Mouse (Mus musculus): ENCODE results near the gene D630023F18Rik. TPM values are rescaled to one million over a fixed set of nuclear protein-coding genes. Genes with fewer than 3 reads are reported as not detected.

Gene D630023F18Rik
- polyA plus RNA-seq, 1 experiment from 2014 or later, result 1.1 TPM

- no peak overlapping the region for H3K4me3 ChIP-seq (ENCODE audit: low read length)
- no peak overlapping the region for H3K9ac ChIP-seq (ENCODE audit: low read depth, low read length)
- H3K36me3 ChIP-seq (ENCODE audit: control insufficient read depth, insufficient read depth, low read length), result no peaks in the 10 kb centered on the region
- no peaks in the 10 kb centered on the region for H3K9me3 ChIP-seq (ENCODE audit: control insufficient read depth, low read length)
- no peak for ATAC-seq (ENCODE audit: low FRiP score, low TSS enrichment)
- H3K4me1 ChIP-seq (ENCODE audit: control insufficient read depth, insufficient read depth, low read length), result no peaks in the 10 kb centered on the region
- WGBS, result 90% methylated on average over 3 of the region's 3 CpGs
- no peak overlapping the region for H3K4me2 ChIP-seq (replicated peaks; ENCODE audit: low read depth, low read length)
- H3K27ac ChIP-seq (ENCODE audit: low read depth, low read length), result no peak overlapping the region
- no peaks in the 10 kb centered on the region for H3K27me3 ChIP-seq (ENCODE audit: control insufficient read depth, insufficient read depth, low read length)
These were observed 26.1 kb downstream of the D630023F18Rik start for GRCm38 (mm10) chr1:65096953-65097352.

GRCm38 (mm10) chr1:65091566-65091965 is 31.4 kb downstream of the D630023F18Rik start:
- Histone ChIP-seq H3K36me3 (ENCODE audit: control insufficient read depth, insufficient read depth, low read length) (no peaks in the 10 kb centered on the region), H3K27ac (ENCODE audit: low read depth, low read length) (no peak overlapping the region), H3K9ac (ENCODE audit: low read depth, low read length) (no peak overlapping the region), H3K27me3 (ENCODE audit: control insufficient read depth, insufficient read depth, low read length) (no peaks in the 10 kb centered on the region), H3K4me2 (replicated peaks; ENCODE audit: low read depth, low read length) (no peak overlapping the region), H3K9me3 (ENCODE audit: control insufficient read depth, low read length) (no peaks in the 10 kb centered on the region), H3K4me1 (ENCODE audit: control insufficient read depth, insufficient read depth, low read length) (no peaks in the 10 kb centered on the region), H3K4me3 (ENCODE audit: low read length) (no peak overlapping the region)
- ATAC-seq (ENCODE audit: low FRiP score, low TSS enrichment), result no peak
- WGBS, result 90% methylated on average over 3 of the region's 3 CpGs

DNA sequence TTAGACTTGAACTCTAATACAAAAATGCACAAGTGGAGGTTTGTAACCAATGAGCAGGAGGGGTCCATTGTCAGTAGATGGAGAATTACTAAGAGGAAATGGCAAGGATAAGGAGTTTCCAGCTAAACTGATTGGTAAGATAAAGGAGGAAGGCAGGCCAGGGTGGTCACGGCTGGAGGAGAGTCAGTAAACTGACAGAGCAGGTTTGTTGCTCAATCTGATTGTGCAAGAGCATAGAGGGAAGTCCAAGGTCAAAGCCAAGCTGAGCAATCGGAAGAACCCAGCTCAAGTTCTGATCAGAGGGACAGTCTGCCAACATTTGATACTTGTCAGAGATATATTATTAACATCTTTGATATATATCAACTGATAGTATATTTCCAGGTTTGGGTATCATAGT is 32.6 kb downstream of the D630023F18Rik start:
- no peak for ATAC-seq (ENCODE audit: low FRiP score, low TSS enrichment)
- 63% methylated on average over 2 of the region's 2 CpGs for WGBS
- H3K9ac ChIP-seq (ENCODE audit: low read depth, low read length), result no peak overlapping the region
- H3K27me3 ChIP-seq (ENCODE audit: control insufficient read depth, insufficient read depth, low read length), result no peaks in the 10 kb centered on the region
- H3K9me3 ChIP-seq (ENCODE audit: control insufficient read depth, low read length), result no peaks in the 10 kb centered on the region
- H3K4me3 ChIP-seq (ENCODE audit: low read length), result no peak overlapping the region
- no peak overlapping the region for H3K4me2 ChIP-seq (replicated peaks; ENCODE audit: low read depth, low read length)
- H3K27ac ChIP-seq (ENCODE audit: low read depth, low read length), result no peak overlapping the region
- H3K4me1 ChIP-seq (ENCODE audit: control insufficient read depth, insufficient read depth, low read length), result no peaks in the 10 kb centered on the region
- H3K36me3 ChIP-seq (ENCODE audit: control insufficient read depth, insufficient read depth, low read length), result no peaks in the 10 kb centered on the region

GRCm38 (mm10) chr1:65088567-65089356 is 34.3 kb downstream of the D630023F18Rik start:
- no peak for ATAC-seq (ENCODE audit: low FRiP score, low TSS enrichment)
- Histone ChIP-seq H3K27ac (ENCODE audit: low read depth, low read length) (no peak overlapping the region), H3K4me3 (ENCODE audit: low read length) (no peak overlapping the region), H3K9ac (ENCODE audit: low read depth, low read length) (no peak overlapping the region), H3K27me3 (ENCODE audit: control insufficient read depth, insufficient read depth, low read length) (no peaks in the 10 kb centered on the region), H3K4me1 (ENCODE audit: control insufficient read depth, insufficient read depth, low read length) (no peaks in the 10 kb centered on the region), H3K9me3 (ENCODE audit: control insufficient read depth, low read length) (no peaks in the 10 kb centered on the region), H3K4me2 (replicated peaks; ENCODE audit: low read depth, low read length) (no peak overlapping the region), H3K36me3 (ENCODE audit: control insufficient read depth, insufficient read depth, low read length) (no peaks in the 10 kb centered on the region)
- WGBS, result 66% methylated on average over 6 of the region's 6 CpGs

GRCm38 (mm10) chr1:65082188-65082587 is 40.8 kb downstream of the D630023F18Rik start, which contains the start of gene Crygb:
Gene Crygb (minus strand): TSS chr1:65082288.
- Histone ChIP-seq H3K4me1 (ENCODE audit: control insufficient read depth, insufficient read depth, low read length) (no peaks in the 10 kb centered on the region), H3K9ac (ENCODE audit: low read depth, low read length) (no peak within 1 kb of the TSS), H3K4me3 (ENCODE audit: low read length) (no peak within 1 kb of the TSS), H3K9me3 (ENCODE audit: control insufficient read depth, low read length) (no peaks in the 10 kb centered on the region), H3K4me2 (replicated peaks; ENCODE audit: low read depth, low read length) (no peak within 1 kb of the TSS), H3K27ac (ENCODE audit: low read depth, low read length) (no peak within 1 kb of the TSS), H3K36me3 (ENCODE audit: control insufficient read depth, insufficient read depth, low read length) (no peaks in the 10 kb centered on the region), H3K27me3 (ENCODE audit: control insufficient read depth, insufficient read depth, low read length) (no peaks in the 10 kb centered on the region)
- no peak for ATAC-seq (ENCODE audit: low FRiP score, low TSS enrichment)
- WGBS, result 43% methylated on average over 7 of the region's 7 CpGs

GRCm38 (mm10) chr1:65075607-65076006 is 47.4 kb downstream of the D630023F18Rik start:
- Histone ChIP-seq H3K27me3 (ENCODE audit: control insufficient read depth, insufficient read depth, low read length) (no peaks in the 10 kb centered on the region), H3K9ac (ENCODE audit: low read depth, low read length) (no peak overlapping the region), H3K36me3 (ENCODE audit: control insufficient read depth, insufficient read depth, low read length) (no peaks in the 10 kb centered on the region), H3K4me2 (replicated peaks; ENCODE audit: low read depth, low read length) (no peak overlapping the region), H3K27ac (ENCODE audit: low read depth, low read length) (no peak overlapping the region), H3K4me3 (ENCODE audit: low read length) (no peak overlapping the region), H3K4me1 (ENCODE audit: control insufficient read depth, insufficient read depth, low read length) (no peaks in the 10 kb centered on the region), H3K9me3 (ENCODE audit: control insufficient read depth, low read length) (no peaks in the 10 kb centered on the region)
- 24% methylated on average over 5 of the region's 5 CpGs for WGBS
- peak; percentile 57; the same call in 1 of the 2 replicates for ATAC-seq (ENCODE audit: low FRiP score, low TSS enrichment)

DNA sequence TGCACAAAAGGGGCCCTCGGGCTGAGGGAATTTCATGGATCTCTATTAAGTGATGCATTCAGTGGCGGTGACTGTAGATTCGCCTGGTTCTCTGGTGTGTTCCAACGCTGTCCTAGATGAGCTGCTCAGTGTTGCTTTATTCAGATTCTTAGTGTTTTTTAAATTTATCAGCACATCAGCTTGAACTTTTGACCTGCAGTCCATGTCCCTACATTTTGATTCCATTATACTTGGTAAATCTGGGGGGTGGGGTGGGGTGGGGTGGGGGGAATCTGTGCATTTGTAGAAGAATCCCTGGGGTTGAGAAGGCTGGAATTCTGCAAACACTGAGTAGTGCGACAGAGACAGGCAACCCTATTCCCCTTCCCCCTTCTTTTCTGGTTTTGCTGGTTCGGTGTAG is 49.4 kb downstream of the D630023F18Rik start, which contains the start of gene Crygc:
TSS of gene Crygc (minus strand) at position 101 of the 400 bp plus-strand sequence.
- Histone ChIP-seq H3K4me3 (ENCODE audit: low read length) (no peak within 1 kb of the TSS), H3K4me2 (replicated peaks; ENCODE audit: low read depth, low read length) (no peak within 1 kb of the TSS), H3K27ac (ENCODE audit: low read depth, low read length) (no peak within 1 kb of the TSS), H3K36me3 (ENCODE audit: control insufficient read depth, insufficient read depth, low read length) (no peaks in the 10 kb centered on the region), H3K4me1 (ENCODE audit: control insufficient read depth, insufficient read depth, low read length) (no peaks in the 10 kb centered on the region), H3K9ac (ENCODE audit: low read depth, low read length) (no peak within 1 kb of the TSS), H3K27me3 (ENCODE audit: control insufficient read depth, insufficient read depth, low read length) (no peaks in the 10 kb centered on the region), H3K9me3 (ENCODE audit: control insufficient read depth, low read length) (no peaks in the 10 kb centered on the region)
- ATAC-seq (ENCODE audit: low FRiP score, low TSS enrichment), result no peak
- 73% methylated on average over 6 of the region's 6 CpGs for WGBS

GRCm38 (mm10) chr1:65067842-65068241 is 55.2 kb downstream of the D630023F18Rik start:
- H3K36me3 ChIP-seq (ENCODE audit: control insufficient read depth, insufficient read depth, low read length), result no peaks in the 10 kb centered on the region
- no peaks in the 10 kb centered on the region for H3K9me3 ChIP-seq (ENCODE audit: control insufficient read depth, low read length)
- H3K4me2 ChIP-seq (replicated peaks; ENCODE audit: low read depth, low read length), result no peak overlapping the region
- ATAC-seq (ENCODE audit: low FRiP score, low TSS enrichment), result no peak
- no peaks in the 10 kb centered on the region for H3K27me3 ChIP-seq (ENCODE audit: control insufficient read depth, insufficient read depth, low read length)
- H3K4me3 ChIP-seq (ENCODE audit: low read length), result no peak overlapping the region
- H3K4me1 ChIP-seq (ENCODE audit: control insufficient read depth, insufficient read depth, low read length), result no peaks in the 10 kb centered on the region
- no peak overlapping the region for H3K27ac ChIP-seq (ENCODE audit: low read depth, low read length)
- H3K9ac ChIP-seq (ENCODE audit: low read depth, low read length), result no peak overlapping the region

- no peaks in the 10 kb centered on the region for H3K9me3 ChIP-seq (ENCODE audit: control insufficient read depth, low read length)
- ATAC-seq (ENCODE audit: low FRiP score, low TSS enrichment), result no peak
- H3K36me3 ChIP-seq (ENCODE audit: control insufficient read depth, insufficient read depth, low read length), result no peaks in the 10 kb centered on the region
- H3K4me2 ChIP-seq (replicated peaks; ENCODE audit: low read depth, low read length), result no peak overlapping the region
- H3K4me3 ChIP-seq (ENCODE audit: low read length), result no peak overlapping the region
- no peaks in the 10 kb centered on the region for H3K4me1 ChIP-seq (ENCODE audit: control insufficient read depth, insufficient read depth, low read length)
- H3K27ac ChIP-seq (ENCODE audit: low read depth, low read length), result no peak overlapping the region
- no peak overlapping the region for H3K9ac ChIP-seq (ENCODE audit: low read depth, low read length)
- H3K27me3 ChIP-seq (ENCODE audit: control insufficient read depth, insufficient read depth, low read length), result no peaks in the 10 kb centered on the region
- WGBS, result 57% methylated on average over 15 of the region's 15 CpGs
These were observed 58.8 kb downstream of the D630023F18Rik start for GRCm38 (mm10) chr1:65064201-65064600.

Measured in kidney, embryonic 14.5 days (tissue).